Mouse (Mus musculus) limb, embryonic 12.5 days (tissue): ENCODE measurements at regions not wholly inside any gene's neighbourhood (a gene's known extent, or its start where the extent isn't known, plus 50 kb on each side); places are given as distances from the start of the nearest gene placed in this dataset.

Source experiments
- ATAC-seq: fragments of 200-750 bp; cut with Nextera tagmentation; 2 replicates; pipeline ENCODE4 v1.8.0; 2017; ENCODE audit warnings: low read depth, moderate TSS enrichment; ENCODE audit not compliant: insufficient number of reproducible peaks, insufficient read depth, low FRiP score, low TSS enrichment
- H3K27ac ChIP-seq: fragments of 300-500 bp; sonication (generic); 2 replicates; pipeline ENCODE4 v1.5.1; 2016; ENCODE audit warnings: mild to moderate bottlenecking, moderate library complexity
- H3K27me3 ChIP-seq: fragments of 300-500 bp; sonication (generic); 2 replicates; pipeline ENCODE4 v1.6.1; 2016; ENCODE audit warnings: mild to moderate bottlenecking, moderate library complexity
- H3K36me3 ChIP-seq: fragments of 300-500 bp; sonication (generic); 2 replicates; pipeline ENCODE4 v1.6.1; 2016; ENCODE audit warnings: mild to moderate bottlenecking, moderate library complexity
- H3K4me1 ChIP-seq: fragments of 300-500 bp; sonication (generic); replicated peaks from 2 replicates; pipeline ENCODE4 v1.6.1; 2016
- H3K4me2 ChIP-seq: fragments of 300-500 bp; sonication (generic); 2 replicates; pipeline ENCODE4 v1.6.1; 2016; ENCODE audit warnings: mild to moderate bottlenecking, moderate library complexity
- H3K4me3 ChIP-seq: fragments of 300-500 bp; sonication (generic); replicated peaks from 2 replicates; pipeline ENCODE4 v1.5.1; 2016; ENCODE audit warnings: mild to moderate bottlenecking
- H3K9ac ChIP-seq: fragments of 300-500 bp; sonication (generic); replicated peaks from 2 replicates; pipeline ENCODE4 v1.6.1; 2016; ENCODE audit warnings: mild to moderate bottlenecking, moderate library complexity
- H3K9me3 ChIP-seq: fragments of 300-500 bp; sonication (generic); 2 replicates; pipeline ENCODE4 v1.6.1; 2016; ENCODE audit warnings: mild to moderate bottlenecking, moderate library complexity
- WGBS: fragments of 180-500 bp; shearing (Covaris S2); methylation state at CpG from one replicate; pipeline ENCODE4 v1.1.7; 2016; 5-methylcytosine and 5-hydroxymethylcytosine counted together

DNA sequence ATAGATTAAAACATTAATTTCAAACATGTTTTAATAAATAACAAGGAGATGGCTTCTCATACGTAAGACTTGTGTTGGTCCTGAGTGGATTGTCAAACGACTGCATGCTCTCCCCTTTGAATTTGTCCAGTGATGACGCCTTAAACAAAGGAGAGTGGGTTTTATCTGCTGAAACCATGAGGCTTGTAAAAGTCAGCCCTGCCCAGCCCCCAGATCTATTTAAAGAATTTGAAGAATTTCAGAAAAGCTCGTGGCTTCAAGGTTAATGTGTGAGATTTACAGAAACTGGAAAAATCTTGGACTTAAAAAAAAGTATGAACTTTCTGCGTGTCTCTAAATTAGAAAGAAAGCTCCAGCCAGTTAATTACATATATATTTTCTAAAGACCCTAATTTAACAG, 55.5 kb upstream of the Atrnl1 start:
- Histone ChIP-seq H3K27ac (no peak overlapping the region), H3K9ac (no peak overlapping the region), H3K4me2 (no peak overlapping the region), H3K9me3 (no peaks in the 10 kb centered on the region), H3K36me3 (no peaks in the 10 kb centered on the region), H3K27me3 (no peaks in the 10 kb centered on the region), H3K4me3 (no peak overlapping the region), H3K4me1 (peaks cover 6% of the 10 kb centered on the region)
- WGBS = 41% methylated on average over 5 of the region's 5 CpGs
- no peak for ATAC-seq

DNA sequence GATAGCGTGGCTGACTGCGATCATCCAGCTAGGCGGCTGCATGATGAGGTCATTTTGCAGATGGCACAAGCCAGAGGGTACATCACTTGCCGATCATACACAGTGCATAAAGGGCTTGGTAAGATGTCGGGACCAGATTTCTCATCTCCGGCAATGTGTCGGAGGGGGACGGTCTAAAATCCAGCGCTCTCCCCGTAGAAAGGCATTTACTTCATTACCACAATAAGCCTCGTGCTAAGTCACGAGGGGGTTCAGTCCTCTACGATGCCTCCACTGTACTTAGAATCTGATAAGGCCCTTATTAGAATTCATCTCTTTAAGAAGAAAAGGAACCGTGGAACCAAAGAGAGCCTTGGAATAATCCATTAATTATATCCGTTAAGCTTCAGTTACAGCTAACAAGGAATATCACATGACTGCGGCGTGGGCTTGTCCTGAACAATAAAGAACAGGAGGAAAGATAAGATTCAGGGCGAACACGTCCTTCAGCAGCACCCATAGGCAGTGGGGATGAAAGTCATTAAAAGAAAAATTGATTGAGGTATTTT, 52.3 kb upstream of the Atrnl1 start:
- no peaks in the 10 kb centered on the region for H3K9me3 ChIP-seq
- H3K4me2 ChIP-seq = no peak overlapping the region
- no peaks in the 10 kb centered on the region for H3K36me3 ChIP-seq
- H3K9ac ChIP-seq = no peak overlapping the region
- H3K27ac ChIP-seq = no peak overlapping the region
- H3K4me3 ChIP-seq = no peak overlapping the region
- no peak for ATAC-seq
- H3K27me3 ChIP-seq = no peaks in the 10 kb centered on the region; the same call in 1 of the 2 replicates
- peaks cover 6% of the 10 kb centered on the region for H3K4me1 ChIP-seq
- WGBS = 83% methylated on average over 19 of the region's 19 CpGs

DNA sequence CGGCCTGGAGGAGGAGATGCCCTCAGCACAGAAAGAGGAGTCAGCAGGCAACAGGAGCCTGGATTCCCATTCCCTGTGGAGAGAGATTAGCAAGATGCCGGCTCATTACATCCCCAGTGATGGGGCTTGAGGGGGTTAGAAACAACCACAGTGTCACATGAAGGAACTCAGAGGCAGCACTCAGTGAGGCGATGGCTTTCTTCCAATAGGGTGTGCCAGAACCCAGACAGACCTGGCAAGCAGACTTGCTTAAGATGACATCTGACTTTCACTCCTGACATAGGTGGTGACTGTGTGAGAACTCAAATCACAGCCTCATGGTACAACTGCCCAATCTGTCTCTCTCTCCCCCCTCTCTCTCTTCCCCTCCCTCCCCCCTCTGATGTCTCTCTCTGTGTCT, 50.1 kb upstream of the Atrnl1 start:
- Histone ChIP-seq H3K36me3 (no peaks in the 10 kb centered on the region), H3K4me1 (no peaks in the 10 kb centered on the region), H3K4me3 (no peak overlapping the region), H3K27ac (no peak overlapping the region), H3K4me2 (no peak overlapping the region), H3K27me3 (no peaks in the 10 kb centered on the region; the same call in 1 of the 2 replicates), H3K9ac (no peak overlapping the region), H3K9me3 (no peaks in the 10 kb centered on the region)
- no peak for ATAC-seq
- 56% methylated on average over 3 of the region's 3 CpGs for WGBS
